Mouse (Mus musculus) megakaryocyte-erythroid progenitor cell, adult 5 weeks (primary cell): ENCODE measurements around the gene Pmp22. TPM values are rescaled to one million over a fixed set of nuclear protein-coding genes. Genes with fewer than 3 reads are reported as not detected.

Source experiments
- polyA plus RNA-seq: library from polyadenylated mRNA; stranded (reverse); fragments of >175 nt; gene quantifications from 2 replicates; pipeline ENCODE4 v1.2.3, GENCODE M21; 2012

The Pmp22 gene
- 0.10 and 0.18 TPM in 2 replicates for polyA plus RNA-seq

DNA sequence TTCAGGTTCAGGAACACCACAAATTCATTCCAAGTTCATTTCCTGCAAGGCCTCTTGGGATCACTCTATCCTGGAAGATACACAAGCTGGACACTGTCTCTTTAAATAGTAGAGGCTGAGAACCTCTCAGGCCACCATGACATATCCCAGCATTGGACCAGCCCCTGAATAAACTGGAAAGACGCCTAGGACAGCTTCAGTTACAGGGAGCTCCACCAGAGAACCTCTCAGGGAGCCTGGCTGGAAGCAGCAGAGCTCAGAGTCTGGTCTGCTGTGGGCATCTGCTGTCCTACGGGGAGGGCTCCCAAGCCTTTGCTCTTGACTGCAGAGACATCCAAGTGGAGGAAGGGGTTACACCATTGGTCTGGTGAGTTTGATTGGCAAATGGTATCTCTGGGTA lies at the start of gene Pmp22:
Pmp22 (plus strand) TSS at position 199 of the 400 bp plus-strand sequence.

Other genes starting within 250 kb of the Pmp22 start
- gene Tvp23b, start 249.5 kb upstream of the Pmp22 start, polyA plus RNA-seq: 3.6 and 5.0 TPM in 2 replicates
- not detected in 2 replicates for gene Cdrt4, start 177.8 kb upstream of the Pmp22 start, polyA plus RNA-seq
- gene Tekt3, start 67.3 kb upstream of the Pmp22 start, polyA plus RNA-seq: not detected in 2 replicates